In the genomic region with DNA sequence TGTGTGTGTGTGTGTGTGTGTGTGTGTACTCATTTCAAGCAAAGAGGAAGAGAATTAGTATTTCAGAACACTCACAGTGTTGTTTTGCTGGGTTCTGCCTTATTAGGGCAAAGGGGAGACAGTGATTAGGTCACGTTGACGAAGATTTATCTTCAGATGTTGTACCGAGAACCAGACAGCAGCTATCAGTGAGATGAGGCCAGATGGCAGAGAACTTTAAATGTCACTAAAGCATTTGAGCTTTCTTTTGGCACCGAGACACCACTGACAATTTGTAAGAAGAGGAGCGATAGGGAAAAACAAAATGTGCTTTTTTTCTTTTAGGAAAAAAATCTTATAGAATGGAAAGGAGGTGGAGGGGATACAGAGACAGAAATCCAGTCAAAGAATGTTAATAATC, we compare ENCODE assay signal across 33 mouse cellular contexts.
DNase-seq lines count a peak whose midpoint lies in the region; ATAC-seq and TF ChIP-seq lines count a peak whose summit lies in the region.
"Had no signal": no experiment of that assay in that cellular context is flagged by ENCODE, and none has a peak within 500 bp of the region (broad histone marks: within the 10 kb centered on the region; RNA-seq: fewer than 3 reads in every experiment).

No protein-coding gene starts in this region.

- TF ChIP-seq POLR2A in heart, adult 2 months (IDR thresholded peaks at IDR 0.05; ENCODE audit: insufficient read depth, low read depth, low read length) = no peak

- no peak; the same call in 1 of the 2 replicates for ATAC-seq in lung, embryonic 14.5 days (ENCODE audit: insufficient read depth)
- ATAC-seq in erythroblast, adult 5-6 weeks (replicated peaks; ENCODE audit: low FRiP score, poor library complexity, severe bottlenecking) = no peak
- ATAC-seq: activated CD4-positive, CD25-positive, alpha-beta regulatory T cell, adult 4 months; forebrain, embryonic 13.5 days; inflammation-experienced regulatory T-cells, adult 6 months had no signal

- no peak overlapping the region for H3K27ac ChIP-seq in lung, embryonic 14.5 days (ENCODE audit: low read depth)
- H3K27ac ChIP-seq in heart, adult 2 months = no peak overlapping the region
- H3K27ac ChIP-seq: embryonic facial prominence, embryonic 12.5 days; forebrain, embryonic 13.5 days; heart, embryonic 13.5 days; hindbrain, embryonic 15.5 days; liver, embryonic 14.5 days; lung, embryonic 15.5 days; neural tube, embryonic 15.5 days had no signal

- H3K4me3 ChIP-seq in lung, embryonic 14.5 days (ENCODE audit: low read depth, low read length) = no peak overlapping the region
- no peak overlapping the region for H3K4me3 ChIP-seq in heart, adult 2 months
- H3K4me3 ChIP-seq: embryonic facial prominence, embryonic 12.5 days; forebrain, embryonic 13.5 days; heart, embryonic 13.5 days; hindbrain, embryonic 15.5 days; lung, embryonic 15.5 days; megakaryocyte, embryonic 14.5 days; neural tube, embryonic 15.5 days had no signal

- no peak for TF ChIP-seq CTCF in lung, embryonic 14.5 days (IDR thresholded peaks at IDR 0.05; ENCODE audit: low read depth)
- no peak for TF ChIP-seq CTCF in heart, adult 2 months (IDR thresholded peaks at IDR 0.05)

- intact Hi-C loops in heart, adult 2 months (cut with DNase I) = no loop called here

- H3K27me3 ChIP-seq in lung, embryonic 14.5 days (ENCODE audit: insufficient read depth, low read length) = no peaks in the 10 kb centered on the region
- H3K27me3 ChIP-seq in heart, adult 2 months (ENCODE audit: control insufficient read depth, insufficient read depth, low read length) = no peaks in the 10 kb centered on the region
- H3K27me3 ChIP-seq: CH12.LX; embryonic facial prominence, embryonic 12.5 days; heart, embryonic 13.5 days; hindbrain, embryonic 15.5 days; lung, embryonic 15.5 days; megakaryocyte, embryonic 14.5 days; neural tube, embryonic 15.5 days had no signal

- no peaks in the 10 kb centered on the region for H3K79me2 ChIP-seq in heart, adult 2 months (replicated peaks; ENCODE audit: control insufficient read depth, insufficient read depth, low read length)

- H3K4me2 ChIP-seq in lung, embryonic 14.5 days = no peak overlapping the region
- H3K4me2 ChIP-seq: embryonic facial prominence, embryonic 12.5 days; forebrain, embryonic 13.5 days; heart, embryonic 13.5 days; hindbrain, embryonic 15.5 days; lung, embryonic 15.5 days; neural tube, embryonic 15.5 days had no signal

- no peak overlapping the region for H3K9ac ChIP-seq in lung, embryonic 14.5 days
- H3K9ac ChIP-seq in heart, adult 2 months (ENCODE audit: low read depth, low read length) = no peak overlapping the region
- H3K9ac ChIP-seq: embryonic facial prominence, embryonic 12.5 days; forebrain, embryonic 13.5 days; heart, embryonic 13.5 days; hindbrain, embryonic 15.5 days; liver, embryonic 14.5 days; lung, embryonic 15.5 days; neural tube, embryonic 15.5 days had no signal

- H3K36me3 ChIP-seq in lung, embryonic 14.5 days (ENCODE audit: insufficient read depth) = no peaks in the 10 kb centered on the region
- no peaks in the 10 kb centered on the region for H3K36me3 ChIP-seq in heart, adult 2 months (ENCODE audit: control insufficient read depth, insufficient read depth, low read length)
- H3K36me3 ChIP-seq: embryonic facial prominence, embryonic 12.5 days; heart, embryonic 13.5 days; hindbrain, embryonic 15.5 days; lung, embryonic 15.5 days; neural tube, embryonic 15.5 days had no signal

- peak; percentile 9 for DNase-seq in embryo, embryonic 10 days (ENCODE audit: low spot score)
- DNase-seq in embryo, embryonic 9.5 days (ENCODE audit: extremely low spot score) = no peak
- peak; percentile 58 for DNase-seq in lung, embryonic 14.5 days
- DNase-seq in lung, postnatal 4 days = no peak
- DNase-seq in layer of hippocampus, adult 8-10 months (ENCODE audit: low spot score in 2 of 2) = peak; percentile 11 to 19
- peak; percentile 11 for DNase-seq in telencephalon, adult 2 months (ENCODE audit: low read depth, low spot score)
- DNase-seq in heart, adult 2 months = no peak
- DNase-seq: adrenal gland, adult 2 months; adrenal gland, postnatal 36 days; cerebellum, adult 8-10 months; cerebellum, postnatal 25 days; gastrocnemius, postnatal 36 days; heart, postnatal 10 days; kidney, adult 11 months; kidney, postnatal 14 days; liver; lung, postnatal 36 days; midbrain, embryonic 14.5 days; right cerebral cortex, postnatal 25 days; thymus, adult 18-20 months; thymus, postnatal 25 days had no signal

- H3K4me1 ChIP-seq in lung, embryonic 14.5 days (ENCODE audit: insufficient read depth) = no peaks in the 10 kb centered on the region
- H3K4me1 ChIP-seq in heart, adult 2 months (ENCODE audit: control insufficient read depth, insufficient read depth, low read length) = no peaks in the 10 kb centered on the region
- H3K4me1 ChIP-seq: embryonic facial prominence, embryonic 12.5 days; hindbrain, embryonic 15.5 days; megakaryocyte, embryonic 14.5 days; neural tube, embryonic 15.5 days had no signal

- 32% methylated on average over 5 of the region's 5 CpGs for WGBS in lung, embryonic 14.5 days
- WGBS in heart, adult 2 months = 68% methylated on average over 5 of the region's 5 CpGs

- TF ChIP-seq EP300 in heart, adult 2 months (IDR thresholded peaks at IDR 0.05; ENCODE audit: insufficient read depth, low read depth, low read length) = no peak

- H3K9me3 ChIP-seq in lung, embryonic 14.5 days (ENCODE audit: low read depth, low read length) = no peaks in the 10 kb centered on the region
- H3K9me3 ChIP-seq: embryonic facial prominence, embryonic 12.5 days; forebrain, embryonic 13.5 days; heart, embryonic 13.5 days; hindbrain, embryonic 15.5 days; lung, embryonic 15.5 days; neural tube, embryonic 15.5 days had no signal

Comparison
In these comparisons a context has a peak if more than half of its experiments do, and no peak if none do; other contexts are left out.
1. DNase-seq: peak in embryo, embryonic 10 days (single experiment), lung, embryonic 14.5 days (single experiment), layer of hippocampus, adult 8-10 months (2 of 2) and telencephalon, adult 2 months (single experiment); none in embryo, embryonic 9.5 days (single experiment), lung, postnatal 4 days (0 of 2) and heart, adult 2 months (0 of 2).